Mouse (Mus musculus) embryonic facial prominence, embryonic 11.5 days (tissue): ENCODE results near the gene Ifitm2. TPM values are rescaled to one million over a fixed set of nuclear protein-coding genes. Genes with fewer than 3 reads are reported as not detected.
"Not testable (repeated sequence)": the region's sequence is repeated elsewhere in the genome, so short reads cannot be mapped to it uniquely, and the experiment has no call there.

Source experiments
- ATAC-seq: fragments of 200-750 bp; cut with Nextera tagmentation; replicated peaks from 2 replicates; pipeline ENCODE4 v1.8.0; 2017; ENCODE audit warnings: low read depth; ENCODE audit not compliant: insufficient number of reproducible peaks, low FRiP score, low TSS enrichment
- DNase-seq: peaks from one replicate; pipeline ENCODE4 v3.0.0-alpha.2; 2015; ENCODE audit warnings: low spot score
- H3K27ac ChIP-seq: fragments of 300-500 bp; sonication (generic); replicated peaks from 2 replicates; pipeline ENCODE4 v1.5.1; 2014; ENCODE audit warnings: mild to moderate bottlenecking, low read depth, low read length, control low read depth
- H3K27me3 ChIP-seq: fragments of 300-500 bp; sonication (generic); 2 replicates; pipeline ENCODE4 v1.6.1; 2014; ENCODE audit warnings: mild to moderate bottlenecking, low read length, moderate library complexity, mixed read lengths; ENCODE audit not compliant: control insufficient read depth, insufficient read depth
- H3K36me3 ChIP-seq: fragments of 300-500 bp; sonication (generic); replicated peaks from 2 replicates; pipeline ENCODE4 v1.6.1; 2014; ENCODE audit warnings: low read depth, mild to moderate bottlenecking, low read length, moderate library complexity, mixed read lengths; ENCODE audit not compliant: control insufficient read depth, insufficient read depth
- H3K4me1 ChIP-seq: fragments of 300-500 bp; sonication (generic); 2 replicates; pipeline ENCODE4 v1.6.1; 2014; ENCODE audit warnings: low read length, mixed read lengths; ENCODE audit not compliant: control insufficient read depth, insufficient read depth
- H3K4me2 ChIP-seq: fragments of 300-500 bp; sonication (generic); 2 replicates; pipeline ENCODE4 v1.6.1; 2014; ENCODE audit warnings: low read depth, mild to moderate bottlenecking, control low read depth, low read length, moderate library complexity
- H3K4me3 ChIP-seq: fragments of 300-500 bp; sonication (generic); 2 replicates; pipeline ENCODE4 v1.5.1; 2014; ENCODE audit warnings: low read depth, low read length, control low read depth
- H3K9ac ChIP-seq: fragments of 300-500 bp; sonication (generic); replicated peaks from 2 replicates; pipeline ENCODE4 v1.6.1; 2014; ENCODE audit warnings: mild to moderate bottlenecking, control low read depth, low read length
- H3K9me3 ChIP-seq: fragments of 300-500 bp; sonication (generic); replicated peaks from 2 replicates; pipeline ENCODE4 v1.6.1; 2016; ENCODE audit warnings: mild to moderate bottlenecking, low read length, inconsistent platforms, mixed read lengths; ENCODE audit not compliant: control insufficient read depth
- WGBS: fragments of 180-500 bp; shearing (Covaris S2); extraction: QIAGEN DNeasy Blood & Tissue Kit; methylation state at CpG from one replicate; pipeline ENCODE4 v1.1.7; 2014; 5-methylcytosine and 5-hydroxymethylcytosine counted together
- polyA plus RNA-seq: library from polyadenylated mRNA; unstranded; fragments of >200 nt; fragmentation: Nextera tagmentation; extraction: Ambion mirVana; gene quantifications from 2 replicates; pipeline ENCODE4 v1.2.1, GENCODE M21; 2014

Ifitm2 gene
- polyA plus RNA-seq, 1 experiment from 2014 or later, result 595 TPM

DNA sequence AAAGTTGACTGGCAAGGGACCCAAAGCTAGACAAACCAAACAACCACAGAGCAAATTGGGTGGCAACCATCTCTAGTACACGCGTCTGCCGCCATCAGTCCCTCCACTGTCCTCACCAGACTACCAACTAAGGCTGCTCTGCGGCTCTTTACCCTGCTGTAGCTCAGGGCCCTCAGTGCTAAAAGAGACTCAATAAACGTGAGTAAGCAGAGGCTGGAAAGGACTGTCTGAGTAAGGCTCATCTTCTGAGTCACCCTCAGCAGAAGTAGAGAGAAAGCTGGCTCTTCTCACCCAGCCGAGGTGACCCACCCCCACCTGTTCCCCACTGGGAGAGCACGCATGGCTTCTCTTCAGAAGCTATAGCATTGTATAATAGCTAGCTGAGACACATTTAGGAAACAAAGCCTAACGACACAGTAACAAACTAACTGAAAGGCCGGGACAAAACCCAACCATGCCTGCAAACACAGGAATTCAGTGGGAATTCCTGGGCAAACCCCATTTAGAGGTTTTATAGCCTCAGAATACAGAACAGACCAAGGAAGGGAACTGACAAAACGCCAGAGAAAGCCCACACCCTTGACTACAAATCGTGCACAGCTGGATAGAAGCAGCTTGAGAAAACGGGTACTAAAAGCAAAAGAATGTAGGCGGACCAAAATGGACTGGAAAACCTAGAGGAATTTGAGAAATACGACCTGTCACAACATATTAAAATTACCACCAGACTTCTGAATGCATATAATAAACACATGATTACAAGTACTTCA, 17.8 kb upstream of the Ifitm2 start:
- H3K4me2 ChIP-seq, result no peak overlapping the region
- H3K27ac ChIP-seq, result no peak overlapping the region
- no peaks in the 10 kb centered on the region for H3K36me3 ChIP-seq
- ATAC-seq, result no peak
- H3K9ac ChIP-seq, result no peak overlapping the region
- no peak for DNase-seq
- 33% methylated on average over 14 of the region's 14 CpGs for WGBS
- no peaks in the 10 kb centered on the region for H3K9me3 ChIP-seq
- no peaks in the 10 kb centered on the region for H3K27me3 ChIP-seq
- peaks cover 3% of the 10 kb centered on the region; the same call in 1 of the 2 replicates for H3K4me1 ChIP-seq
- no peak overlapping the region for H3K4me3 ChIP-seq

DNA sequence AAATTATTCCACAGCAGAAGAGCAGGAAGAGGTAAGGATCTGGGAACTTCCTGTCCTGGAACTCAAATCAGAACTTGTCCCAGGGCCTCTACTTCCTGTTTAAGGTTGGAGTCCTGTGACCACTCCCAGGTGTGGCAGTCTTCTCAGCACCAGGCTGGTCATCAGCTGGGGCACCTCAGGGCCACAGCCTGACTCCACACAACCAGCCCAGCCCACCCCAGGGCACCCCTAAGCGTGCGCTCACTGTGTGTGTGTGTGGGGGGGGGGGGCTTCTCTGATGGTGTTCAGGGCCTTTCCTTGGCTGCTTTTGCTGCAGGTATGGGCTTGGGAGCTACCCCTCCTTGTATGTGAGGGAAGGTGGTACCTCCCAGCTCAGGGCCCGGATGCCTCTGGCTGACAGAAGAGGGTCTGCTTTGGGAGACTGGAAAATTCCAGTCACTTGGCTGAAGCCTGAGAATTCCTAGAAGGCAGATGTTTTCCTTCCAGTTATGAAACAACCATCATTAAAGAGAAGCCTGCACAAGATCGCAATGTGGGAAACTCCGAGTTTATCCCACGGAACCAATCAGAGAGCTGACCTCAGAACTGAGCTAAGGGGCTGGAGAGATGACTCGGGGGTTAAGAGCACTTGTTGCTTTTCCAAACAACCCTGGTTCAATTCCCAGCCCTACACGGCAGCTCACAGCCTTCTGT, 15.8 kb upstream of the Ifitm2 start:
- 80% methylated on average over 8 of the region's 8 CpGs for WGBS
- Histone ChIP-seq H3K4me3 (no peak overlapping the region), H3K36me3 (no peaks in the 10 kb centered on the region), H3K4me2 (no peak overlapping the region), H3K4me1 (peaks cover 3% of the 10 kb centered on the region), H3K9ac (no peak overlapping the region), H3K27ac (no peak overlapping the region), H3K27me3 (no peaks in the 10 kb centered on the region), H3K9me3 (no peaks in the 10 kb centered on the region)
- DNase-seq (no peak), ATAC-seq (no peak)

DNA sequence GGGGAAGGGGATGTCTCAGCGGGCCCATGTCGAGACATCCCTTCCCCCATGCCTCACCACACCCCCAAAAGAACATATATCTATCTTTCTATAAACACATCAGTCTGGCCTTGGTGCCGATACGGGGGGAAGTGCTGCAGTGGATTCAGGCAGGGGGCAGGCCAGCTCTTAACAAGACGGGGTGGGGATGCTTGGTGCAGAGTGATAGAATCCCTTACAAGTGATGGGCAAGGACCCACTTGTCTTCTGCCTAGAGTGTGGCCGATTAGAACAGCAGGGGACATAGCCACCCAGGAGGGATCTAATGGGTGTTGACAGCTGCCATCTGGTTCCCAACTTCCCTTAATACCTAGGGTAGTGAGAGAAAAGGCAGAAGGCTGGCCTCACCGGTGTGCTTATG, 15.1 kb upstream of the Ifitm2 start:
- WGBS, result 49% methylated on average over 7 of the region's 7 CpGs
- DNase-seq (no peak), ATAC-seq (no peak)
- Histone ChIP-seq H3K9me3 (no peaks in the 10 kb centered on the region), H3K4me2 (no peak overlapping the region), H3K27ac (no peak overlapping the region), H3K27me3 (no peaks in the 10 kb centered on the region), H3K4me1 (peaks cover 3% of the 10 kb centered on the region), H3K36me3 (no peaks in the 10 kb centered on the region), H3K9ac (no peak overlapping the region), H3K4me3 (no peak overlapping the region)

DNA sequence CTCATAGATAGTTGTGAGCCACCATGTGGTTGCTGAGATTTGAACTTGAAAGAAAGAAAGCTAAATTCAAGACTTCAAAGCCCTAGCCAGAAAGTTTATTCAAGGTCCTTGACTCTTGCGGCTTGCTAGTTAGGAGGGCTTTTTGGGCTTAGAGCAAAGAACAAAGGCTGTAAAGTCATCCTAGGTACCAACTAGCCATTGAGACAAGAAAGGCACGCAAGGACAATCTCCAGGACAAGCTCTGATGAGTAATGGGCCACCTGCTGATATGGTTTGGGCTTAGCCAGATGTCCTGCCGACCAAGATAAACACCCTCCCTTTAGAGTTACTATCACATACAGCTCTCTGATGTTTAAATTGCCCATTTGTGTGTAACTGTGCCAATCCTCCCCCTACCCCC, 12.9 kb upstream of the Ifitm2 start:
- not testable (repeated sequence) for ATAC-seq, H3K9ac ChIP-seq, H3K27me3 ChIP-seq, H3K4me1 ChIP-seq, H3K36me3 ChIP-seq, DNase-seq, H3K4me2 ChIP-seq, H3K27ac ChIP-seq, H3K9me3 ChIP-seq, H3K4me3 ChIP-seq
- 25% methylated on average over 3 of the region's 3 CpGs for WGBS

DNA sequence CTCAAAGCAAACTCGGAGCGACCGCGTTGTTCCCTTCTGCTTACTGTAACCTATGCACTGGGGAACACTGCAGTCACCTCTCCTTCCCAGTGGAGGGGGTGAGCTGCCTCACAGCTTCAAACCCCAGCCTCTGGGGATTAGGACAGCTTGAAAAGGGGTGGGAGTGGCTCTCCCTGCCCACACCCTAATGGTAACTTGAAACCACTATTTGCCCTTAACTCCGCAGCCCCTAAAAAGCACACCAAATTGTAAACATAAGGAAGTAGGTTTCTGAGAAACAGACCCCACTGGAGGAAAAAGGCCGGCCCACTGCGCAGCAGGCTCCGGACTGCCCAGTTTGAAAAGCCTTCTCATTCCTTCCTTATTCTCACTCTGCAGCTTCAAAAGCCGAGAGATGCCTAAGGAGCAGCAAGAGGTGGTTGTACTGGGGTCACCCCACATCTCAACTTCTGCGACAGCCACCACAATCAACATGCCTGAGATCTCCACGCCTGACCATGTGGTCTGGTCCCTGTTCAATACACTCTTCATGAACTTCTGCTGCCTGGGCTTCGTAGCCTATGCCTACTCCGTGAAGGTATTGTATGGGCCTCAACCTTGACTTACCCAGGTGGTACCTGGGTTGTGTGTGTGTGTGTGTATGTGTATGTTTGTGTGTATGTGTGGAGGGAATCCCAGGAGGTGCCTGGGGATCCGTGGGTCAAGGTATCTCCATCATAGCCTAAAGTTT, 12.2 kb upstream of the Ifitm2 start:
- H3K9me3 ChIP-seq, result no peaks in the 10 kb centered on the region
- no peaks in the 10 kb centered on the region for H3K27me3 ChIP-seq
- no peak overlapping the region for H3K9ac ChIP-seq
- DNase-seq, result peak; percentile 71
- ATAC-seq, result 0 out of 2 replicates have a peak, but pooled peaks have one; percentile 54
- peaks cover 3% of the 10 kb centered on the region for H3K4me1 ChIP-seq
- no peaks in the 10 kb centered on the region for H3K36me3 ChIP-seq
- no peak overlapping the region for H3K4me3 ChIP-seq
- WGBS, result 5% methylated on average over 14 of the region's 14 CpGs
- no peak overlapping the region for H3K27ac ChIP-seq
- H3K4me2 ChIP-seq, result no peak overlapping the region; the same call in 1 of the 2 replicates

DNA sequence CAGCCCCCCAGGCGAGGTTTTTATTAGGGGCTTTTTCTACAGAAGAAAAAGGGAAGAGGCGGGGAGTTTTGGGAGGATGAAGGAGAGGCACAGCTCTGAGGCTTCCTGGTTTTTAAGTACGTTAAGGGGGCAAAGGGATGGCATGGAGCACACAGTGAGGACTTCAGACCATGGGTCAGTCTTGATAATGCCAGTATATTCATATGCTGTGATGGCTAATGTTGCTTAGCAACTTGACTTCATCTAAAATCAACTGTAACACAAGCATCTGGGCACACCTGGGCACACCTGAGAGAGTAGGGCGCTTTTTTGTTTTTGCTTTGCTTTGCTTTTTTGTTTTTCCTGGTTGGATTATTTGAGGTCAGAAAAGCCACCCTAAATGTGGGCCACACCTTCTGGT, 11.1 kb upstream of the Ifitm2 start, which contains the start of gene Ifitm1:
Gene Ifitm1, plus strand, starts transcription at position 301 of the 400 bp plus-strand sequence.
- no peaks in the 10 kb centered on the region for H3K27me3 ChIP-seq
- no peaks in the 10 kb centered on the region for H3K36me3 ChIP-seq
- ATAC-seq (no peak), DNase-seq (no peak)
- H3K4me1 ChIP-seq, result peaks cover 3% of the 10 kb centered on the region
- no peak within 1 kb of the TSS for H3K27ac ChIP-seq
- WGBS, result 79% methylated on average over 4 of the region's 4 CpGs
- no peak within 1 kb of the TSS for H3K9ac ChIP-seq
- H3K9me3 ChIP-seq, result no peaks in the 10 kb centered on the region
- H3K4me2 ChIP-seq, result no peak within 1 kb of the TSS; the same call in 1 of the 2 replicates
- H3K4me3 ChIP-seq, result no peak within 1 kb of the TSS

DNA sequence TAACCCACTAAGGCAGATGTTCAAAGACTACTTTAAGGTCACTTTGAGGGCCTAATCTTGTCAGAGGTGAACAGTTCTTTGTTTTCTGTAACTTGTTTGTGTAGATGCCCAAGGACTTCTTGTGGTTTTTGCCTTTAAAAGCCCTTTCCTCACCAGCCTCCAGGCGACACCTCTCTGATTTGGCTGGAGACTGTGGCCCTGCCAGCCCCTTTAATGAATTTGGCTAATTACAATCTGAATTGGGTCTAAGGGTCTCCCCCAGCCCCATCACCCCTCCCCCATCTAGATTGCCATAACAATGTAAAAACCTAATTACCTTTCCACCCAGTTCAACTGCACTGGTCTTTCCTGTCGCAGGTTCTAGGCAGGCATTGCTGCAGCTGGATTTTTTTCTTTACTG, 6.9 kb upstream of the Ifitm2 start:
- no peak for ATAC-seq
- Histone ChIP-seq H3K27ac (no peak overlapping the region), H3K4me3 (no peak overlapping the region), H3K27me3 (no peaks in the 10 kb centered on the region), H3K9me3 (no peaks in the 10 kb centered on the region), H3K4me2 (no peak overlapping the region), H3K9ac (no peak overlapping the region), H3K4me1 (no peaks in the 10 kb centered on the region), H3K36me3 (no peaks in the 10 kb centered on the region)
- 57% methylated on average over 2 of the region's 2 CpGs for WGBS
- DNase-seq, result no peak
